Mouse (Mus musculus) myocyte (in vitro differentiated cells): ENCODE results near the gene Gm12794. TPM values are rescaled to one million over a fixed set of nuclear protein-coding genes. Genes with fewer than 3 reads are reported as not detected.
"Not testable (repeated sequence)": the region's sequence is repeated elsewhere in the genome, so short reads cannot be mapped to it uniquely, and the experiment has no call there.

Source experiments
- H3K27me3 ChIP-seq: one replicate; pipeline ENCODE4 v1.6.1; 2011; ENCODE audit not compliant: control insufficient read depth, insufficient read depth, insufficient read length
- H3K36me3 ChIP-seq: one replicate; pipeline ENCODE4 v1.6.1; 2011; ENCODE audit not compliant: control insufficient read depth, insufficient read depth
- H3K4me2 ChIP-seq: one replicate; pipeline ENCODE4 v1.6.1; 2011; ENCODE audit warnings: low read depth, control low read depth
- H3K4me3 ChIP-seq: one replicate; pipeline ENCODE4 v1.5.1; 2011; ENCODE audit warnings: mild to moderate bottlenecking, control low read depth, moderate library complexity
- H3K79me2 ChIP-seq: one replicate; pipeline ENCODE4 v1.6.1; 2011; ENCODE audit not compliant: control insufficient read depth, insufficient read depth
- H3ac ChIP-seq: one replicate; pipeline ENCODE4 v1.6.1; 2011; ENCODE audit not compliant: control insufficient read depth, insufficient read length
- CEBPB ChIP-seq: IDR thresholded peaks from 2 replicates; pipeline ENCODE4 v1.6.1; 2011; ENCODE audit warnings: mild to moderate bottlenecking, moderate library complexity; ENCODE audit not compliant: poor library complexity, insufficient read depth, severe bottlenecking
- E2F4 ChIP-seq: IDR thresholded peaks from one replicate; pipeline ENCODE4 v1.6.1; 2011; ENCODE audit warnings: mild to moderate bottlenecking, control low read depth, moderate library complexity; ENCODE audit not compliant: insufficient read depth
- MAX ChIP-seq: IDR thresholded peaks from one replicate; pipeline ENCODE4 v1.6.1; 2011; ENCODE audit warnings: low read depth, mild to moderate bottlenecking, control low read depth
- MYOD1 ChIP-seq, 3 experiments: IDR thresholded peaks; one replicate each; pipeline ENCODE4 v1.6.1; 2011; ENCODE audit warnings: control low read depth in 2 of 3, low read depth in 2 of 3, mild to moderate bottlenecking in 2 of 3, moderate library complexity in 1 of 3; ENCODE audit not compliant: insufficient read length in 2 of 3, control insufficient read depth in 1 of 3
- MYOG ChIP-seq, 3 experiments: IDR thresholded peaks; one replicate each; pipeline ENCODE4 v1.6.1; 2011; ENCODE audit warnings: control low read depth in 2 of 3, low read depth in 2 of 3, mild to moderate bottlenecking in 2 of 3; ENCODE audit not compliant: insufficient read length in 2 of 3, control insufficient read depth in 1 of 3, insufficient read depth in 1 of 3
- POLR2A ChIP-seq: IDR thresholded peaks from one replicate; pipeline ENCODE4 v1.6.1; 2011; ENCODE audit warnings: low read depth, mild to moderate bottlenecking, control low read depth, moderate library complexity; ENCODE audit not compliant: insufficient read length
- POLR2AphosphoS2 ChIP-seq: IDR thresholded peaks from one replicate; pipeline ENCODE4 v1.6.1; 2011; ENCODE audit warnings: low read depth, control low read depth; ENCODE audit not compliant: insufficient read length
- REST ChIP-seq: IDR thresholded peaks from one replicate; pipeline ENCODE4 v1.6.1; 2011; ENCODE audit warnings: mild to moderate bottlenecking, control low read depth, moderate library complexity; ENCODE audit not compliant: insufficient read depth, insufficient read length
- SRF ChIP-seq: IDR thresholded peaks from one replicate; pipeline ENCODE4 v1.6.1; 2011; ENCODE audit warnings: low read depth; ENCODE audit not compliant: control insufficient read depth, insufficient read length
- TCF12 ChIP-seq: IDR thresholded peaks from one replicate; pipeline ENCODE4 v1.6.1; 2011; ENCODE audit warnings: mild to moderate bottlenecking, control low read depth; ENCODE audit not compliant: poor library complexity, insufficient read depth, severe bottlenecking
- TCF3 ChIP-seq: IDR thresholded peaks from one replicate; pipeline ENCODE4 v1.6.1; 2011; ENCODE audit warnings: low read depth, control low read depth; ENCODE audit not compliant: insufficient read length
- USF1 ChIP-seq: IDR thresholded peaks from one replicate; pipeline ENCODE4 v1.6.1; 2011; ENCODE audit warnings: low read depth, mild to moderate bottlenecking, control low read depth, moderate library complexity
- polyA plus RNA-seq: library from polyadenylated mRNA; unstranded; fragments of >200 nt; fragmentation: generic; extraction: Trizol; gene quantifications from one replicate; pipeline ENCODE4 v1.2.1, GENCODE M21; 2012; ENCODE audit warnings: missing spikeins

Gene Gm12794
- polyA plus RNA-seq, result not detected

DNA sequence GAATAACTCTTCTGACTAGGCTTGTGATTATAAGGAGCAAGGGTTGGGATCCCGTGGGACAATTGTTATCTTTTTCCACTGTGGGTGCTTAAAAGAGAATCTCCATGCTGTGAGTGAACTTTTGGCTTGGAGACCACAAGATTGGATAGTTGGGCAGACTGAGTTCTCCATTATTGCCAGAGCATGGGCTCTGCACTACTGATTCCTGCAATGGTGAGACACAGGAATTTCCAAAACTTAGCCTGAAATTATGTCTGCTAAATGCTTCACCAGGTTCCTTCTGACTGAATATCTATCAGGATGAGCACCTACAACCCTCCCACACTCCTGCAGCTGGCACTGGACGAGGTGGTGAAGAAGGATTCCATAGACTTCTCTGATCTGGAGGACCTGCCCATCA lies at the start of gene Gm12794:
Gene Gm12794 (plus strand): TSS at position 301 of the 400 bp plus-strand sequence.
- not testable (repeated sequence) for H3K27me3 ChIP-seq, H3K36me3 ChIP-seq, H3K4me3 ChIP-seq, H3K79me2 ChIP-seq, H3K4me2 ChIP-seq, H3ac ChIP-seq

DNA sequence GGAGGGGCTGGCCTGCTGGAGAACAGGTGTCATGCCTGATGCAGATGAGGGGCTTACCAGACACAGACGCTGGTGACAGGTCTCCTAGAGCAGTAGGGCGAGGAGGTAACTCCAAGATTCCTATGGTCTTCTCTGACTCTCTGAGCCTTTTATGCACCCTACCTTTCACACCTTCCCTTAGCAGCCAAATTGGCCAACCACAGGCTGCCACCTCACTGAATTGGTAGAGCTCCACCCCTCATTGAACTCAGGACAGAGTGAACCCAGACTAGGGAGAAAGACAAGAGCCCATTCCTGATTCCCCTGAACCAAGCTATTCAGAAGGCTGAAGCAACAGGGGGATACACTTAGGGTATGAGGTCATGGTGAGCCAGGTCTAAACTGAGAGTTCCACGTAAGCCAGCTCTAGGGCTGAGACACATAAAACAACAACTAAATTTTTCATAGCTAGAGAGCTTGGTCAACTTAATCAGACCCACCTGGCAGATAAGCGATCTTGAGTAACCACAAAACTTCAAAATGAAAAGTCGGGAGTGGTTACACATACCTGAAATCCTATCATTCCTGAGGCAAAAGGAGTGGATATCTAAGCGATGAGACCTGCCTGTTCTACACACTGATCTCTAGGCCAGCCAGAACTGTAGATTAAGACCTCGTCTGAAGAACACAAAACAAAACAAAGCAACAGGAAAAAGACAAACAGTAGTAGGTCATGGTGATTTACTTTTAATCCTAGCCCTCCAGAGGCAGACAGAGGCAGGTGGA lies 46.4 kb upstream of the Gm12794 start, which contains the start of gene C130073F10Rik:
Gene C130073F10Rik (minus strand): TSS at position 134 of the 765 bp plus-strand sequence.
- Histone ChIP-seq H3ac (no peak within 1 kb of the TSS), H3K4me3 (no peak within 1 kb of the TSS), H3K36me3 (no peaks in the 10 kb centered on the region), H3K79me2 (no peaks in the 10 kb centered on the region), H3K4me2 (no peak within 1 kb of the TSS), H3K27me3 (no peaks in the 10 kb centered on the region)
- TF ChIP-seq MYOD1 (IDR thresholded peaks at IDR 0.05; ENCODE audit: control insufficient read depth in 1 of 3, insufficient read length in 2 of 3, low read depth in 2 of 3) (no peak), POLR2AphosphoS2 (no peak), SRF (no peak), REST (no peak), TCF3 (no peak), POLR2A (no peak), E2F4 (no peak), MAX (no peak), CEBPB (no peak), TCF12 (no peak), MYOG (IDR thresholded peaks at IDR 0.05; ENCODE audit: control insufficient read depth in 1 of 3, insufficient read depth in 1 of 3, insufficient read length in 2 of 3, low read depth in 2 of 3) (no peak), USF1 (no peak)

DNA sequence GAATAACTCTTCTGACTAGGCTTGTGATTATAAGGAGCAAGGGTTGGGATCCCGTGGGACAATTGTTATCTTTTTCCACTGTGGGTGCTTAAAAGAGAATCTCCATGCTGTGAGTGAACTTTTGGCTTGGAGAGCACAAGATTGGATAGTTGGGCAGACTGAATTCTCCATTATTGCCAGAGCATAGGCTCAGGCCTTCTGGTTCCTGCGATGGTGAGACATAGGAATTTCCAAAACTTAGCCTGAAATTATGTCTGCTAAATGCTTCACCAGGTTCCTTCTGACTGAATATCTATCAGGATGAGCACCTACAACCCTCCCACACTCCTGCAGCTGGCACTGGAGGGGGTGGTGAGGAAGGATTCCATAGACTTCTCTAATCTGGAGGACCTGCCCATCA lies 31.4 kb upstream of the Gm12794 start, which contains the start of gene Gm12800:
Gene Gm12800 (plus strand): TSS at position 301 of the 400 bp plus-strand sequence.
- H3K36me3 ChIP-seq, H3K79me2 ChIP-seq, H3K27me3 ChIP-seq, H3K4me2 ChIP-seq, H3K4me3 ChIP-seq, H3ac ChIP-seq: not testable (repeated sequence)

DNA sequence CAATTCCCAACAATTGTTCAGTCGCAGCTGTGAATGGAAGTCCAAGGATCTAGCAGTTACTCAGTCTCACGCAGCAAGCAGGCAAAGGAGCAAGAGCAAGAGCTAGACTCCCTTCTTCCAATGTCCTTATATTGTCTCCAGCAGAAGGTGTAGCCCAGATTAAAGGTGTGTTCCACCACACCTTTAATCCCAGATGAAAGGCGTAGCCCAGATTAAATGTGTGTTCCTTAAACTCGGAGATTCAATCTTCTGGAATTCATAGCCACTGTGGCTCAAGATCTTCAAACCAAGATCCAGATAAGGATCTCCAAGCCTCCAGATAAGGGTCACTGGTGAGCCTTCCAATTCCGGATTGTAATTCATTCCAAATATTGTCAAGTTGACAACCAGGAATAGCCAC lies 40.7 kb downstream of the Gm12794 start, which contains the start of gene Gm12790:
Gene Gm12790 (minus strand): TSS at position 101 of the 400 bp plus-strand sequence.
- not testable (repeated sequence) for H3K79me2 ChIP-seq, H3K27me3 ChIP-seq, H3K4me2 ChIP-seq, H3ac ChIP-seq, H3K4me3 ChIP-seq, H3K36me3 ChIP-seq

DNA sequence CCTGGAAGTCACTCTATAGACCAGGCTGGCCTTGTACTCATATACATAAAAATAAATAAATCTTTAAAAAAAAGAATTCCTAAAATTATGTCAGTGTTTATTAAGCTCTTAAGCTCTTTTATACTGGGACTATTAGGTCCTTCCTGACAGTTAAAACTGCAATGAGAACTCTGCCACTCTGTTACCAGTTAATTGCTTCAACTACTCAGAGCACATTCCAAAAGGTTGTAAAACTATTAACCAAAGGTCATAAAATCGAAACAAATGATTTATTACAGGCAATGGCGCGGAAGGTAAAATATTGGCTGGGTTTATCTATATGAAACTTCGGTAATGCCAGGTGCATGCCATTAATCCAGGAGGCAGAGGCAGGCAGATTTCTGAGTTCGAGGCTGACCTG lies 45.5 kb downstream of the Gm12794 start:
- TF ChIP-seq REST (no peak), SRF (no peak), MYOD1 (IDR thresholded peaks at IDR 0.05; ENCODE audit: control insufficient read depth in 1 of 3, insufficient read length in 2 of 3, low read depth in 2 of 3) (no peak), TCF12 (no peak), USF1 (no peak), CEBPB (no peak), TCF3 (no peak), MAX (no peak), E2F4 (no peak), POLR2A (no peak), MYOG (IDR thresholded peaks at IDR 0.05; ENCODE audit: control insufficient read depth in 1 of 3, insufficient read depth in 1 of 3, insufficient read length in 2 of 3, low read depth in 2 of 3) (no peak), POLR2AphosphoS2 (no peak)
- Histone ChIP-seq H3K79me2 (no peaks in the 10 kb centered on the region), H3K27me3 (no peaks in the 10 kb centered on the region), H3ac (no peak overlapping the region), H3K4me3 (no peak overlapping the region), H3K36me3 (no peaks in the 10 kb centered on the region), H3K4me2 (no peak overlapping the region)

DNA sequence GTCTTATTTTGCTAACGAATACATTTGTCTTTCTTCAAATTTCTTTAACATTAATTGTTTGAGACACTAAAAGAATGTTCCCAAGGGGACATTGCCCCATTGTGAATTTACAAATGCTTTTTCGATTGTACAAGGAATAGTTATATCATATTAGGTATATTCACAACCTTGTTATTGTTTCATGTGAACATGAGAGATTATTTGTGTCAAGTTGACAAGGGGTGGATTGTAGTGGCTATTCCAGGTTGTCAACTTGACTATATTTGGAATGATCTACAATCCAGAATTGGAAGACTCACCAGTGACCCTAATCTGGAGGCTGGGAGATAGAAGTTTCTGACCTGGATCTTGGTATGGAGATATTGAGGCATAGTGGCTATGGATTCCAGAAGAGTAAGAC lies 46.1 kb downstream of the Gm12794 start, which contains the start of gene Gm12789:
Gene Gm12789 (plus strand): TSS at position 301 of the 400 bp plus-strand sequence.
- not testable (repeated sequence) for H3K4me3 ChIP-seq, H3K79me2 ChIP-seq, H3K4me2 ChIP-seq, H3K36me3 ChIP-seq, H3K27me3 ChIP-seq, H3ac ChIP-seq

Other genes with a start within 250 kb of the Gm12794 start
- 0.25 TPM for gene Lepr, start 223.0 kb upstream of the Gm12794 start, polyA plus RNA-seq
- gene B020004J07Rik, start 96.4 kb upstream of the Gm12794 start, polyA plus RNA-seq, result not detected
- not detected for gene C130073F10Rik, start 46.6 kb upstream of the Gm12794 start, polyA plus RNA-seq
- not detected for gene Gm12800, start 31.3 kb upstream of the Gm12794 start, polyA plus RNA-seq
- gene Gm12790, start 40.6 kb downstream of the Gm12794 start, polyA plus RNA-seq, result not detected
- not detected for gene Gm12789, start 46.2 kb downstream of the Gm12794 start, polyA plus RNA-seq
- 6.7 TPM for gene Pde4b, start 147.1 kb downstream of the Gm12794 start, polyA plus RNA-seq